Mouse (Mus musculus): ENCODE results near the gene H2-Aa. TPM values are rescaled to one million over a fixed set of nuclear protein-coding genes. Genes with fewer than 3 reads are reported as not detected.
A peak's percentile ranks its signal among the peaks of the same experiment; 100 is the strongest.

The H2-Aa gene
- total RNA-seq, 2 experiments from 2014 or later: 4.5 TPM

DNA sequence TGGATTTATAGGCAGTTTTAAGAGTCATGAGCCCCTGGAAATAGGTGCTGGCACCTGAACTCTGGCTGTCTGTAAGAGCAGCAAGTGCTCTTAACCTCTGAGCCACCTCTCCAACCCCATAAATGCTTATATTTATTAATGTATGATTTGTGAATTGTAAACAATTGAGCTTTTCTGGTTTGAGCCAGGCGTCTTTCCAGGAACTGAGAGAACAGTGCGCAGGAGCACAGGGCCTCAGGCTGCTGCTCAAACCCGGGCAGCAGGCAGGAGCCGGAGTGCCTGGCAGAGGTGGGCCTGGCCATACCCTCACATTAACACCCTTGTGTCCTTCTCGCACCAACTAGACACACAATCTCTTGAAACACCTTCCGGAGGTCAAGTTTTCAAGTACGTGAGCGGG, 12.4 kb upstream of the H2-Aa start:
- no peak for DNase-seq

DNA sequence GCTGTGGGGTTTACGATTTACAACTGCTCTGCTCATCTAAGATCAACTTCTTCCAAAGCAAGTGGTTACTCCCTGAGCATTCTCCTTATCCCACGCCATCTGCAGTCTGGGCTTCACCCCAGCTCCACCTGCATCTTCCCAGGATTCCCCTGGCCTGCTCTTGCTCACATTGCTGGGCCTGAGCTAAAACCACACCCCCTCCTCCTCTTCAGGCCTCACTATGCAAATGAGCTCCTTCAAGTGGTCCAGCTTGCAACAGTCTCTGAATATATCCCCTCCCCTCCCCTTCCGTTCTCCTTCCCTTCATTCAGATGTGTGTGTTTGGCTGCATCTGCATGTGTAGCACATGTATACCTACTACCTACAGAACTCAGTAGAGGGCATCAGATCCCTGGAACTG, 11.7 kb upstream of the H2-Aa start:
- no peak for DNase-seq

DNA sequence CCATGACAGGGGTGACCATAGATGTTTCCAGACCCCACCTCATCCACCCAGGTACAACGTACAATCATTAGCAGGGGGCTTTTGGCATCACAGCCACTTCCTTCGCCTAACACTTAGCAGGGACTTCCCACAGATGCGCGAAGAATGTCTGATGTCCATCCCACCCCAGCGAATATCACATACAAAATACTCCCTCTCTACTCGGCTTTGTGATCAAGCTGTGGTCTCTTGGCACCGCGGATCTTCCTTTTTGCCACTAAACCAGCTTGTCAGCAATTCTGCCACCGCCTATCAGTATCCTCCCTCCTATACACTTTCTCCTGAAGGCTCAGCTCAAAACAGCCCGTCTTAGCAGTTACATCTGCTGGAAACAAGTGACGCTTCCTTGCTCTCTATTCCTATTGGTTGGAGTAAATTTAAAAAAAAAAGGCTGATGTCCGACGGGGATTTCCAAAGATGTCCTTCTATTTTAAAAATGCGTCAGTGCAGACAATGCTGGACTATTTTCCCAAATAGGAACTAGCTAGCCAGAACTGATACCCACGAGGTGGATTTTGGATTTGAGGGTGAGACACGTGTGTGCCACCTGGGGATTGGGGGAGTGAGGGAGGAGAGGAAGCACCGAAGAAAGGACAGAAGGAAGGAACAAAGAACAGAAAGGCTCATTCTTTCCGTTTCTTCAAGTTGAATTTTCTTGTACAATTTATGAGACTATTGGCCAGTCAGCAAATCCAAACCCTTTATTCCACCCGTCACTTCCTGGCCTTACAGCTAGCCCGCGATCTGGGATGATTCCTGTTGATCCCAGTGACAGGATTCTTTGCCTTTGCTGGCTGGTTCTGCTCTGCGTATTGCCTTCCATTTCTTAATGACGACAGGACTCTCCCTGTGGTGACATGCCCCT, 8.5 kb upstream of the H2-Aa start:
- no peak for DNase-seq

DNA sequence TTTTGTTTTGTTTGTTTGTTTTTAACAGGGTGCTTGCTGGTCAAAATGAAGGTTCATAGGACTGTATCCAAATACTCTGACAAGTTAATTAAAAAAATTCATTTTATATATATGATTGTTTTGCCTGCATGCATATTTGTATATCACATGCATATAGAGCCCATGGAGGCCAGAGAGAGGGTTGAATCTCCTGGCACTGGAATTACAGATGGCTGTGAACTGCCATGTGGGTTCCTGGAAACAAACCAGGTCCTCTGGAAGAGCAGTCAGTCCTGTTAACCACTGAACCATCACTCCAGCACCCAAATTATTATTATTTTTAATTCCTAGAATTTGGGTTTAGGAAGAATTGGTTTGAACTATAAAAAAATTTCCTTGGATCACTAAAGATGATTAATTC, 7.7 kb upstream of the H2-Aa start:
- no peak for DNase-seq

DNA sequence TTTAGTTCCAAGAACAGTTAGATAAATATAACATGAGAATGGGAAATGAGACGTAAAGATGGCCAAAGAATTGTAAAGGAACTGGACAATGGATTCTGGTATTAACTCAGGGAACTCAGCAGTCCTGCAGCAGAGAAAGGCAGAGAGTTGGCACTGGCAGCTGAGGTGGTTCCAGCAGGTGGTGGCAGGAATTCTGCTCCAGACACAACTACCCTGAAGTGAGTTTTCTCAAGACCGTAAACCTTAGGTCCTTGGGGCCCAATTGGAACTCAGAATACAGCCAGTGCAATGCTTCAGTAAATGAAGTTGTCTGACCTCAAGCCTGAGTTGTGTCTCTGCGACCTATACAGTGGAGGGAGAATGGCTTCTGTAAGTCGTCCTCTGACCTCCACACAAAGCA, 6.6 kb upstream of the H2-Aa start:
- no peak for DNase-seq

DNA sequence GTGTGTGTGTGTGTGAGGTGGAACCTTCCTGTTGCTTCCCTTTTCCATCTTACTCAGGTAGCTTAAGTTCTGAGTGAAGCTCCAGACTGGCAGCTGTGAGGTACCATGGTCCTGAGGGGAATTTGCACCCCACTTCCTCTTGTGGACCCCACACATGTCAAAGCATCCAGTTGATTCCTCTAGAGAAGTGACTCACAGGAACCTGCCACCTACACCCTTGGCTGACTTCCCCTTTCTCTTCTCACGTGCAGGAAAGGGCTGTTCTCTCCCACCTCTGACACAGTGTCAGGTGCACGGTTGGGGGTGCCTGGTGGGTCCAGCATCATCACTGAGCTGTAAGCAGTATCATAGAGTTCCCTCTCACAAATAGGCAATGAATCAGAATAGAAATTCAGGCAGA, 5.9 kb upstream of the H2-Aa start:
- no peak for DNase-seq

DNA sequence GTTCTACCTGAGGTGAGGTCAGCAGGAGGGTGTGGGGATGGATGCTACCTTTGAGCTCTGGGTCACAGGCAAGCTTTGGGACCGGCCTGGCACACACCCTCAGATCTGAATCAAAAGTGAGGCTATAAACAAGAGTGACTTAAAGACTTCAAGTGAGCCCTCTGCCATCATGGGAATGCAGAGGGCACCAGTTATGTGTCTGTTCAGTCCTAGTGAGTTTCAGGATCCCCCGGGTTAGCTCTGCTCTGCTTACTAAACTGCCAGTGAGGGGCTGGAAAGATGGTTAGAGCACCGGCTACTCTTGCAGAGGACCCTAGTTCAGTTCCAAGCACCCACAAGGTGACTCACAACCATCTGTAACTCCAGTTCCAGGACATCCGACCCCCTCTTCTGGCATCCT, 4.9 kb upstream of the H2-Aa start:
- DNase-seq: no peak

DNA sequence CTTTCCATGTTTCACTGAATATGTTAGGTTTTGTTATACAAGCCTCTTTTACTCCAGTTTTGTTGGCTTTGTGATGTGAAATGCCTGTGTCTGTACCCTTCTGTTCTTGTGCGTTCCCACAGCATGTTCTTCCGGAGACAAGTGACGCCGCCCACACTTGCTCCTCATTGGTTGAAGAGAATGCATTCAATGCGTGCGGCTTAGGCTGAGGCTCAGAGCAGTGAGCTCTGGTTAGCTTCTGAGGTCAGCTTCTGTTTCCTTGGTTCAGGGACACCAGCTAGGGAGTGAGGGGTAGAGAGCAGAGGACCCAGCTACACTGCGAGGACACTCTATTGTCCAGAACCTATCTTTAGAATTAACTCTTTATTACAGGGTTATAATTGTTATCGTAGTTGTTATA, 4.0 kb upstream of the H2-Aa start:
- peak; percentile 73 for DNase-seq

DNA sequence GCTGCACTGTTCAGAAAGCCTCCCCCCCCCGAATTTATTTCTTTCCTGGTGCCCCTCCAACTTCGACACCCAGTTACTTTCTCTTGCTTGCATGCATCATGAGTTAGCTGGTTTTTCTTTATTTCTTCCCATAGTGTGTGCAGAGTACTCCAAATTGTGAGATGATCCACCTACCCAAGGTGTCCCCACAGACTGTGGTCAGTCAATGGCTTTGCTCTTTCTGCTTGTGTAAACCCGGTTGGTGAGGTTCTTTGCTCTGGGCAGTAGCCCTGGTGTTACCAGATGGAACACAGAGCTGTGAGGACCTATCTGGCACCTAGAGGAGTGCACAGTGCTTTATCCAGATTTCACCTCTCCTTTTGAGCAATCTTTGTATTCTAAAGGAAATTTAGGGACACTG, 508 bp upstream of the H2-Aa start:
- no peak for DNase-seq

DNA sequence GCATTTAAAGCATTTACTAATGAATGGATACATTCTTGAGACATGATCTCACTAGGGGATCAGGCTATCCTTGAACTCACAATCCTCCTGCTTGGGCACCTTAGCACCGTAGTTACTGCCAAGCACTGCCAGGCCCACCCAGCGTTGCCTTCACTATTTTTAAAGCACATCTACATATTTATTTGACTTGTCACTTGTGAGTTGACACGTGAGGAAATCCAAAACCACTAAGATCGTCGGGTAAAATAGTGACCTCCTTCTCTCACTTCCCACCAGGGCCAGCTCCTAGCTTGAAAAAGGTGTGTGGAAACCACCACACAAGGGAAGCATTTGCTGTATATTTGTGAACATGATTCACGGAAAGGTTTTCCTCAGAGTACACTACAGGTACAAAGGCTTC, 624 bp downstream of the H2-Aa start:
- no peak for DNase-seq

DNA sequence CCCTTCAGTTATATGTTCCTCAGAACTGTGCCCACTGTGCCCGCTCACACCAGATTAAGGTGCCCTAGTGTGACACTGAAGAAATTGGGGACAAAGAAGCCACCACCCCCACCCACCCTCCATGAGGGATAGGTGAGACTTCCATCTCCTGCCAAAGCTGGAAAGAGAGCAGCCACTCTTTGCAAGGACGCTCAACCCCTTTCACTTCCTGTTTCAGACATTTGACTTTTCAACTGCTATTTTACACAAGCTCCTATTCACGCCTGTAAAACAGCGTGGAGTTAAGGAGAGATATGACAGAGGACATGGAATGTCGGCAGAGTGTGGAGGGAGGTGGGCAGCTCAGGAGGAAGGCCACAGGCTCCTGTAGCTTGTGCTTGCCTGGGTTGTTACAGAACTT, 1.1 kb downstream of the H2-Aa start:
- no peak for DNase-seq

DNA sequence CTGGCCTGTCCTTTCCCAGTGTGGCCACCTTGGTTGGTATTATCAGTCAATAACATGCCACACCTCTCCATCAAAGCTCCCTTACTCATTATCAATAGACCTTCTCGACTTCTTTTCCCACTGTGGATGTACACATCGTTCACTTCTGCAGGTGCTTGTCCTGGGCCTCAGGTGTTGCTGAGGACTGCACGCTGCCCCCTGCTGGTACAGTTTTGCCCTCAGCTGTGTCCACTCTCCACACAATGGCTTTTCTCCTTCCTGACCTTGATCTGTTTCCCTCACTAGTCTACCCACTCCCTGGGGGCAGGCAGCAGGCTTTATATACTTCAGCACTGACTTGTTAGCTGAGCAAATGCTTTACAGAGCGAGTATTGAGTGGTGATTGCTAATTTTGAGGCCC, 1.8 kb downstream of the H2-Aa start:
- DNase-seq: no peak

DNA sequence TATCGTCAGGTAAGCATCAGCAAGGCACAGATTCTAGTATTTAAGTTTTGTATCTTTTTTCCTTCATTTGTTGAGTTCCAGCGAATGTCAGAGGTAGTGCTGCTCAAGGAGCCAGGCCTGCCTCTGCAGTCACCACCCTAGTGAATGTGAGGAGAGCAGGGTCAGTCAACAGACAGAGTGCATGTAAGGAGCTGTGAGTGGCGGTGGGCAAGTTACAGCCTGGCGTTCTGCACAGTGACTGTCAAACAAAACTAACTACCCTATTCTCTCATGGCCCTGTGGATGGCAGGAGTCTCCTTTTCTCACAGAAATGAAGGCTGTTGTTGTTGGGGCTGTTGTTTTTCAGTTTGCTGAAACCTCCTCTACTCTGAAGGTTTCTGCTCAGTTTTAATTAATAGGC, 2.3 kb downstream of the H2-Aa start:
- no peak for DNase-seq

DNA sequence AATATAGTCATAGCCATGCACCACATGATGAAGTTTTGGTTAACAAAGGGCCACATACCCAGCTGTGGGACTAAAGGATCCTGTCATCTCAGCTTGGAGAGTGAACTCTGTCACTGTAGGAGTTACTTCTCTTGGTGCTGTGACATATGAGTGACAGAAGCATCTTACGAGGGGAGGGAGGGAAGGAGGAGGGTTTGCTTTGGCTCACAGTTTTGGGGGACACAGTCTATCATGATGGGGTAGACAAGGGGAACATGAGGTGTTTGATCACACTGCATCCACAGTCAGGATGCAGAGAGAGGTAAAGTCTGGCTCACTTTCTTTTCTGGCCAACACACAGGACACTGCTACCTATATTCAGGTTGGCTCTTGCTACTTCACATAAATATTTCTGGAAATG, 5.8 kb downstream of the H2-Aa start:
- DNase-seq: no peak

DNA sequence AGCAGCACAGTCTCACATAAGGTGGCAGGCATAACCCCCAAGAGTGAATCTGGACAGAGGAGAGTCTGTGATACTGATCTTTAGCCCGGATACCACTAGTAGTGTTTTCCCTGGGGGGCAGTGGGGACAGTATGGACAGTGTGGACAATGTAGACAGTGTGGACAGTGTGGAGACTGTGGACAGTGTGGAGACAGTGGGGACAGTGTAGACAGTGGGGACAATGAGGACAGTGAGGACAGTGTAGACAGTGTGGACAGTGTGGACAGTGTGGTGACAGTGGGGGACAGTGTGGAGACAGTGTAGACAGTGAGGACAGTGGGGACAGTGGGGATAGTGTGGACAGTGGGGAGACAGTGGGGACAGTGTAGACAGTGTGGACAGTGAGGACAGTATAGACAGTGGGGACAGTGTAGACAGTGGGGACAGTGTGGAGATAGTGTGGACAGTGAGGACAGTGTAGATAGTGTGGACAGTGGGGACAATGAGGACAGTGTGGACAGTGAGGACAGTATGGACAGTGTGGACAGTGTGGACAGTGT, 7.1 kb downstream of the H2-Aa start:
- DNase-seq: no peak

DNA sequence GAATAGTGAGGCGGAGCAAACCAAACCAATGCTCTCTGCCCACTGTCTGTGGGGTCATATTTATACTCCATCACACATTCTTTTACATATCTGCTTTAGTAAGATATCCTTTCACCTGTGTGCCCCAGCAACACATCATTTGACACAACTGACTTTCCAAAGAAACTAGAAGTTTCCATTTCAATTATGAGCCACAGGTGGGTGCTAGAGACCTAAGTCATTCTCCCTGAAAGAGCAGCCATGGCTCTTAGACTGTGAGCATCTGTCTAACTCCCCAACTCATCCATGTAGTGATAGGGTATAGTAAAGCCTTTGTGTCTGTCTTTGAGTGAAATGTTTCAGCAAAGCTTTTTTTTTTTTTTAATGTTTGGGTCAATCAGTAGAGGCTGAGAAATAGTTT, 15.5 kb downstream of the H2-Aa start:
- no peak for DNase-seq

DNA sequence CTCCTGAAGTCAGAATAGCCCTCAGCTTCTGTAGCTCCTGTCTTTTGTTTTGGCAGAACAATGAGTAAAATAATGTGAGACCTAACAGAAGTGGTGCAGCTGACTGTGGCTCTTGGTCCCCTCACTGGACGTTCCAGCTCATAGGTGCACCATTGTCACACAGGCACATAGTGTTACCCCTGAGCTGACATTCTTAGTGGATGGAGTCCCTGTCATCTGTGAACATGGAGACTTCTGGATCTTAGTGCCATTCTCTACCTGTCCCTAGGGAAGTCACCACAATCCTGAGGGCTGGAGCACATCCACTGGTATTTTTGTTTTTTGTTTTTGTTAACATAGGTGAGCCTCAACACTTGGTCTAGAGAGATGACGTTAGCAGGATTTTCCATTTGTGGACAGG, 16.7 kb downstream of the H2-Aa start:
- no peak for DNase-seq

DNA sequence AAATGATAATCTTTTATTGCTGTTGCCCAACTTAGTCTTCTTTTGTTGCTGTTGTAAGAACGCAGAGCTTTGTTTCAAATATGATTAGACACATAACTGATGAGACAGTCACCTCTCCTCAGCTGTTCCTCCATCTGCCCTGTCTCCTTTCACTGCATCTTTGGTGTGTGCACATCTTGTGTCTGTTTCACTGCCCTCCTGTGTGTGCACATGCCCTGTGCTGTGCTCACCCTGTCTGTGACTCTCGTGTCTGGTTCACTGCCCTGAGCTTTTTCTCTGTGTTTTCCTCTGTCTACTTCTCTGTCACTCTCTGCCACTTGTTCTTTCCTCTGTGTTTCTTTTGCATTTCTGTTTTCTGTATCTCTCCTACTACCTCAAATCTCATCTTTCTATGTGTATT, 17.4 kb downstream of the H2-Aa start:
- no peak for DNase-seq

DNA sequence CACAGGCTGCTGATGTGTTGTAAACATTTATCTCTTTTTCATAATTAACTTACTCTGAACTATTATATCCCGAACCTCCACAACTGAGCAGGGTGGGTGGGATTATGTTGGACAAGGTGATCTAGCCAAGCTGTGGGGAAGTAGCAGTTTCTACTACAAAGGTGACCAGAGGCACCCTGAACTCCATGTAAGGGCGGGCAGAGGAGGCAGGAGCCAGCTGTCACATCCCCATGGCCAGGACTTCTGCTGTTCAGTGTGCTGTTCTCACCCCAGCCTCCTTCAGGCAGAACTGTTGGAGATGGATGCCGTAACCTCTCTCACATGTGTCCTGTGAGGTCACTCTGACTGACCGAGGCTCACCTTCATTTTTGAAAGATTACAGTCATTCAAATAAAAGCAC, 17.8 kb downstream of the H2-Aa start:
- DNase-seq: no peak

DNA sequence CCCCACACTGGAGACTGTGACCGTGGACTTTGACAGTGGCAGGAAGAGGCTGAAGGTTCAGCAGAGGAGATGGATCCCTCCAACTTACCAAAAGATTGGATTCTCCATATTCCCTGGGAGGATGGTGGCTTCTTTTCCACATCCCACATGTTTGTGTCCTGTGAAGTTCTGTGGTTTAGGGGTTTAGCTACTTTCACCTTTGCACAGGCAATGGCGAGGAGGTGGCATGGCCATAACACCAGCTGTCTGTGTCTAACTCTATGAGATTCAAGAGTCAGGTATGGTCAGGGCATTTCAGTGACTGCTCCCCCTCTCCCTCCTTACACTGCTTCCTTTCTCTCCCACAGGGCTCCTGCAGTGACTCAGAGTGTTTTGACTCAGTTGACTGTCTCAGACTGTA, 18.9 kb downstream of the H2-Aa start:
- DNase-seq: no peak

DNA sequence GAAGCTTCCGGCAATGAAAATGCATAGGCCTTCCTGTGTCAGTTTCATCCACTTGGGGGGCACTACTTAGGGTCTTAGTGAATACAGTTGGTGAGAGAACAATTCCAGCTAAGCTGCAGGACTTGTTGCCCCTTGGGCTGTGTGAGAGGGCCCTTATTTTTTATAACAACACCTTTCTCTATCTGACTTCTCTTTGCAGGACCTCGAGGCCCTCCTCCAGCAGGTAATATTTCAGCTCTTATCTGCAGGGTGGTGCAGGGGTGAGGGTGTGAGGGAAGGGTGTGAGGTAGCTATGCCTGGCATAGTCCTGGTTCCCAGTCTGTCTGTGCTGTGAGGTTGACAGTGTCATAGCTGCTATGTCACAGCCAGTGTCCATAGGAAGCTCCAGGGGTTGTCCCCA, 19.4 kb downstream of the H2-Aa start:
- no peak for DNase-seq

DNA sequence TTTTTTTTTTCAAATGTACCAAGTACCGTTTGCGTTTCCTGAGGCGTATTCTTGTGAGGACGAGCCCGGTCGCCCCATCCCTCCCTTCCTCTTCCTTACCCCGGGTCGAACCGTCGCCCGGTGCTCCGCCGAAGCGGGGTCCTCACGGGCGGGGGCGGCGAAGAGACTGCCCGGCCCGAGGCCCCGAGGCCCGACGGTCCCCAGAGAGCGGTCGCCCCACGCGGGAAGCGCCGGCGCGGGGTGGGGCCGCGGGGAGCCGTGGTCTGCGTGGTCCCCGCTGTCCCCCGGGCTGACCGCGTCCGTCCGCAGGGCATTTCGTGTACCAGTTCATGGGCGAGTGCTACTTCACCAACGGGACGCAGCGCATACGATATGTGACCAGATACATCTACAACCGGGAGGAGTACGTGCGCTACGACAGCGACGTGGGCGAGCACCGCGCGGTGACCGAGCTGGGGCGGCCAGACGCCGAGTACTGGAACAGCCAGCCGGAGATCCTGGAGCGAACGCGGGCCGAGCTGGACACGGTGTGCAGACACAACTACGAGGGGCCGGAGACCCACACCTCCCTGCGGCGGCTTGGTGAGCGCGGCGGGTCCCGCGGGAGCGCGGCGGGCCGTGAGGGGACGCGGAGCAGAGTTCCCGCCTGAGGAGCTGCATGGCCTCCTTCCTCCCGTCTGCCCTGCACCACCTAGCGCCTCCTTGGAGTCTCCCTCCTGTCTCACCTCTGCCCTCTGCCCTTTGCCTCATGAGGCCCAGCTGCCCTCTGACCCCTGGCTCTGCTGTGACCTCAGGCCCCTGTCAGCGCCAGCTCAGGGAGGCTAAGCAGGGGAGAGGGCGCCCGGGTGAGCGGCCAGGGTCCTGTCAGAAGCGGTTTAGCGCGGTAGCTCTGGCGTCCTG, 22.9 kb downstream of the H2-Aa start:
- peak; percentile 19 for DNase-seq

DNA sequence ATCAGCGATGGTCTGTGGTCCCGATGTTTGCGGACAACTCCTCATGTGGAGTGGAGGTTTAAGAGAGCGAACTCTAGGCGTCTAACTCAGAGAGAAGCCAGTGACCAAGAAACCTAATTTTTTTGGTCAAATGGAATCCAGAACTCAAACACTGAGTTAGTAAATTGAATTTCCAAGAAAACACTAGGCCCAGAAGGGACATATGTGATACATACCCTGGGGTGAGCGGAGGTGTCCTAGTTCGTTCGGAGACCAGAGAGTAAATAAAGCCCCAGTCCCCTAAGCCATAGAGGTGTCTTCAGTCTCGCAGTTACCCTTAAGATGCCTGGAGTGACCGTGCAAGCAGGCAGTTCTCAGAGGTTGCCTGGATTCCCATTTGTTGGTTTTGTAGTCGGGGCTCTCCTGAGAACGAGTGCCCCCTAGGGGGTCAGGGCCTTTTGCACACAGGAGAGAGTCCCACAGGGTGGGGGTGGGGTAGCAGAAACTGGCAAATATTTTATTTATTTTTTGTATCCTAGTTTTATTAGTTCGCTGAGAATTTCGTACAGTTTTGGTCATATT, 23.7 kb downstream of the H2-Aa start:
- DNase-seq: no peak

Data from gastrocnemius, postnatal 10 days (tissue).